Mouse (Mus musculus): ENCODE measurements around the gene Cd300e. TPM values are rescaled to one million over a fixed set of nuclear protein-coding genes. Genes with fewer than 3 reads are reported as not detected.

Gene Cd300e
- polyA plus RNA-seq, 1 experiment from 2014 or later: 1.1 TPM

DNA sequence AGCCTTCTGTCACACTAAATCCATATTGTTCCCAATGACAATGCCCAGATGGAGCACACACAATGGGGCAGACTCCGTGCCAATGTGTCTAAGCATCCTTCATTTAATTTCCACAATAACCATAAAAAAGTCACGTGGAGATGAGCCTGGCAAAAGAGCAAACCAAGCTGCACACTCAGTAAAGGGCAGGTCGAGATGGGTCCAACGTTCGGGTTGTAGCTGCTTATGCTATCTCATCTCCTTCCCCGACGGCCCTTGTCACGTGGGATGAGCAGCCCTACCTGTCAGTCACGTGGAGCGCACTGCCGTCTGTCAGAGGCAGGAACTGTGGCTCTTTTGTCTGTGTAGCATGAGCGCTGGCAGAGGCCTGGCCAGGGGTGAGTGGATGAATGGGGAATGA, 22.6 kb upstream of the Cd300e start:
- no peak for ATAC-seq
- Histone ChIP-seq H3K4me3 (ENCODE audit: low read depth, low read length) (no peak overlapping the region), H3K27me3 (ENCODE audit: insufficient read depth, low read length) (peaks cover 3% of the 10 kb centered on the region; the same call in 1 of the 2 replicates), H3K36me3 (replicated peaks; ENCODE audit: insufficient read depth, low read length) (no peaks in the 10 kb centered on the region), H3K9me3 (ENCODE audit: low read length) (no peaks in the 10 kb centered on the region), H3K4me1 (ENCODE audit: insufficient read depth) (no peaks in the 10 kb centered on the region), H3K4me2 (ENCODE audit: low read depth, low read length) (no peak overlapping the region), H3K9ac (replicated peaks) (no peak overlapping the region), H3K27ac (ENCODE audit: low read depth) (no peak overlapping the region)
- 43% methylated on average over 12 of the region's 12 CpGs for WGBS (ENCODE audit: insufficient replicate concordance)
- TF ChIP-seq EP300 (IDR thresholded peaks at IDR 0.05; ENCODE audit: low read depth) (no peak), CTCF (IDR thresholded peaks at IDR 0.05; ENCODE audit: low read depth) (no peak)
- no peak for DNase-seq

DNA sequence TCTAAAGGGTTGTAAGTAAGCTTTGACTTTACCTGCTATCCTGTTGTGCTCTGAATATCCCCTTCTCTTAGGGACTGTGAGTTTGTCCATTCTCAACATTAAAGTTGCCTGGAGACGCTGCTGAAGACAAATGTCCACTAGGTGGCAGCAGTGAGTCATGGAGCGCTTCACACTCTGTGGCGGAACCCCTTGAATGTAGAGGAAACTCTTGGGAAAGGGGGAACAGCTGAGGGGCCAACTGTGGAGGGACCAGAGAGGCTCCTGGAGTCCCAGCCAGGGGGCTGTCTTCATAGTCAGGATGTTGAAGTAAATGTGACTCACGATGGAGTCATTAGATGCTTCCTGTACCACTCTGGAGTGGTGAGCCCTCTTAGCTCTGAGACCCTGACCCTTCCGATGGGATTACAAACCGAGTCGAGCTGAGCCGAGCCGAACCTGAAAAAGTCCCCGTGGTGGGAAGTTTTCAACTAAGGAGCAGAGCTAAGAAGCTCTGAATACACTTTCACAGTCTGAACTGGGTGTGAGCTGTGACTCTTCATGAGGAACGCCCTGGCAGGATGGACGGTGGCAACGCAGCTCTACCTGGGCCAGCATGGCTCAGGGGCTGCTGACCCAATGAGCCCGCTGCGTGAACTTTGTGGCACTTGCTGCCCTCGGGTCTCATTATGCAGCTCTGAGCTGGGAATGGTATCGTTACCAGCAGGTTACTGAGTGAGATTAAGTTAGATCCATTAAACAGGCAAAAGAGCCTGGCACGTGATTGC, 21.6 kb upstream of the Cd300e start:
- DNase-seq (peak; percentile 79), ATAC-seq (no peak)
- WGBS (ENCODE audit: insufficient replicate concordance): 33% methylated on average over 18 of the region's 18 CpGs
- Histone ChIP-seq H3K4me2 (ENCODE audit: low read depth, low read length) (no peak overlapping the region), H3K36me3 (replicated peaks; ENCODE audit: insufficient read depth, low read length) (no peaks in the 10 kb centered on the region), H3K4me3 (ENCODE audit: low read depth, low read length) (no peak overlapping the region), H3K27me3 (ENCODE audit: insufficient read depth, low read length) (peaks cover 3% of the 10 kb centered on the region; the same call in 1 of the 2 replicates), H3K27ac (ENCODE audit: low read depth) (no peak overlapping the region), H3K4me1 (ENCODE audit: insufficient read depth) (0 out of 2 replicates have a peak, but pooled peaks cover 1% of the 10 kb centered on the region), H3K9ac (replicated peaks) (no peak overlapping the region), H3K9me3 (ENCODE audit: low read length) (no peaks in the 10 kb centered on the region)
- TF ChIP-seq CTCF (IDR thresholded peaks at IDR 0.05; ENCODE audit: low read depth) (peak; percentile 97), EP300 (IDR thresholded peaks at IDR 0.05; ENCODE audit: low read depth) (no peak)

DNA sequence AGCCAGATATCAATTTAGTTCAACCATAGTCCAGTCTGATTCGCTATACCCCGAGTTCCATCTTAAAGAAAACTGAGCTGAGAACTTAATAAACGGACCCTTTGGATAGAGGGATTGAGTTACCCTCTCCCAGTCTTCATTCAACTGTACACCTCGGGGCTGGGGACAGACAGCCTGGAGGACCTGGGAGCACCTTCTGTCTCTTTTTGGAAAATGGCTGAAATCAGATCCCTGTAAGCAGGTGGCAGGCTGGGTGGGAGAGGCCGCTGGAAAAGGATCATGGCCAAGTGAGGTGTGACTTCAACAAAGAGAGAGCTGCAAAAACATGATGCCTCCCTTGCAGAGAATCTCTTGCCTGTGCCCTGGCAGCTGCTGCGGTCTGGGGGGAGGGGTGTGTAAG, 20.2 kb upstream of the Cd300e start:
- Histone ChIP-seq H3K27me3 (ENCODE audit: insufficient read depth, low read length) (peaks cover 3% of the 10 kb centered on the region; the same call in 1 of the 2 replicates), H3K4me1 (ENCODE audit: insufficient read depth) (0 out of 2 replicates have a peak, but pooled peaks cover 3% of the 10 kb centered on the region), H3K36me3 (replicated peaks; ENCODE audit: insufficient read depth, low read length) (no peaks in the 10 kb centered on the region), H3K4me2 (ENCODE audit: low read depth, low read length) (no peak overlapping the region), H3K27ac (ENCODE audit: low read depth) (no peak overlapping the region), H3K9ac (replicated peaks) (no peak overlapping the region), H3K4me3 (ENCODE audit: low read depth, low read length) (no peak overlapping the region), H3K9me3 (ENCODE audit: low read length) (no peaks in the 10 kb centered on the region)
- TF ChIP-seq CTCF (IDR thresholded peaks at IDR 0.05; ENCODE audit: low read depth) (no peak), EP300 (IDR thresholded peaks at IDR 0.05; ENCODE audit: low read depth) (no peak)
- no peak for ATAC-seq
- 64% methylated on average over 6 of the region's 6 CpGs for WGBS (ENCODE audit: insufficient replicate concordance)
- no peak for DNase-seq

DNA sequence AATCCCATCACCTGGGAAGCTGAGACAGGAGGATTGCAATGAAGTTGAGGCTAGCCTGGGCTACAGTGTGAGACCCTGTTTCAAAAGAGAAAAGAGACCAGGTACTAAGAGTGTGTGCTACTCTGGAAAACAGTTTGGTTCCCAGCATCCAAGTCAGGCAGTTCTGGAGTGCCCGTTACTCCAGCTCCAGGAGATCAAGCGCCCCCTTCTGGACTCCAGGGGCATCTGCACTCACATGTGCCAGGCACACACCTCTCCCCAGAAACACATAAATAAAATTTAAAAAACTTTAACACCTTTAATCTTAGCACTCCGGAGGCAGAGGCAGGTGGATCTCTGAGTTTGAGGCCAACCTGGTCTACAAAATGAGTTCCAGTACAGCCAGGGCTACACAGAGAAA, 19.4 kb upstream of the Cd300e start:
- Histone ChIP-seq H3K9me3 (ENCODE audit: low read length) (no peaks in the 10 kb centered on the region), H3K9ac (replicated peaks) (no peak overlapping the region), H3K36me3 (replicated peaks; ENCODE audit: insufficient read depth, low read length) (no peaks in the 10 kb centered on the region), H3K4me2 (ENCODE audit: low read depth, low read length) (no peak overlapping the region), H3K4me1 (ENCODE audit: insufficient read depth) (0 out of 2 replicates have a peak, but pooled peaks cover 3% of the 10 kb centered on the region), H3K27ac (ENCODE audit: low read depth) (no peak overlapping the region), H3K27me3 (ENCODE audit: insufficient read depth, low read length) (peaks cover 3% of the 10 kb centered on the region; the same call in 1 of the 2 replicates), H3K4me3 (ENCODE audit: low read depth, low read length) (no peak overlapping the region)
- 56% methylated on average over 3 of the region's 3 CpGs for WGBS (ENCODE audit: insufficient replicate concordance)
- ATAC-seq (no peak), DNase-seq (no peak)
- no peak for TF ChIP-seq EP300 (IDR thresholded peaks at IDR 0.05; ENCODE audit: low read depth)
- TF ChIP-seq CTCF (IDR thresholded peaks at IDR 0.05; ENCODE audit: low read depth): no peak

DNA sequence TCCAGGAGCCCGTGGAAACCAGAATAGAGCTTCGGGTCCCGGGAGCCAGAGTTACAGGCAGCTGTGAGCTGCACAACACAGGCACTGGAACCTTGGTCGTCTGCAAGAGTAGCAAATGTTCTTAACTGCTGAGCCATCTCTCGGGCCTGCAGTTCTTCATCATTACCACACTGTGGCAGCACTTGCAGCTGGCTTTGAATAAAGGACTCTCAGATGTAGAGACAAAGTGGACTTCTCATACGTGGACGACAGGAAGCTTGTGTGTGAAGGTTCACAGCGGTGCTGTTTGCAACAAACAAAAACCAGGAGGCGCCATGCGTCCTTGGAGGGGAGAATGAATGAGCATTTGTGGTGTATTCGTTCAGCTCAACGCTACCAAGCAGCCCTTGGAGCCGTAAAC, 18.9 kb upstream of the Cd300e start:
- H3K4me2 ChIP-seq (ENCODE audit: low read depth, low read length): no peak overlapping the region
- ATAC-seq (no peak), DNase-seq (peak; percentile 44)
- H3K27me3 ChIP-seq (ENCODE audit: insufficient read depth, low read length): peaks cover 3% of the 10 kb centered on the region; the same call in 1 of the 2 replicates
- no peak overlapping the region for H3K27ac ChIP-seq (ENCODE audit: low read depth)
- WGBS (ENCODE audit: insufficient replicate concordance): 23% methylated on average over 13 of the region's 13 CpGs
- no peaks in the 10 kb centered on the region for H3K9me3 ChIP-seq (ENCODE audit: low read length)
- no peak overlapping the region for H3K9ac ChIP-seq (replicated peaks)
- TF ChIP-seq CTCF (IDR thresholded peaks at IDR 0.05; ENCODE audit: low read depth) (peak; percentile 85), EP300 (IDR thresholded peaks at IDR 0.05; ENCODE audit: low read depth) (no peak)
- 0 out of 2 replicates have a peak, but pooled peaks cover 3% of the 10 kb centered on the region for H3K4me1 ChIP-seq (ENCODE audit: insufficient read depth)
- H3K4me3 ChIP-seq (ENCODE audit: low read depth, low read length): no peak overlapping the region
- no peaks in the 10 kb centered on the region for H3K36me3 ChIP-seq (replicated peaks; ENCODE audit: insufficient read depth, low read length)

DNA sequence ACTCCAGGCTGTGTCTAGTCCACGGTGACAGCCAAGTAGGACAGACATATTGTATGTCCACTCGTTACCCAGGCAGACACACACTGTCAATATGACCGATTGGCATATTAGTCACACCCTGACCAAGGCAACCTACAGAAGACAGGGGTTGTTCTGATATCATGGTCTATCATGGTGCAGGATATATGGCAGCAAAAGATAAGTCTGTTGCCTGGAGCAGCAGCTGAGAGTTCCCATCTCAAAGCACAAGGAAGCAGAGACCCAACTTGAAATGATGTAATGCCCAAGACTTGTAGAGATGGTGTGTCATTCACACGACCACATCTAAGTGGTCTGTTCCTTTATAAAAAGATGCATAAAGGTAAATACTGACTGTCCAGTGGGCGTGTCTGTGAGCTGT, 16.7 kb upstream of the Cd300e start:
- peaks cover 12% of the 10 kb centered on the region for H3K4me1 ChIP-seq (ENCODE audit: insufficient read depth)
- TF ChIP-seq CTCF (IDR thresholded peaks at IDR 0.05; ENCODE audit: low read depth) (no peak), EP300 (IDR thresholded peaks at IDR 0.05; ENCODE audit: low read depth) (no peak)
- no peaks in the 10 kb centered on the region for H3K27me3 ChIP-seq (ENCODE audit: insufficient read depth, low read length)
- H3K9me3 ChIP-seq (ENCODE audit: low read length): no peaks in the 10 kb centered on the region
- H3K9ac ChIP-seq (replicated peaks): no peak overlapping the region
- DNase-seq: no peak
- no peak overlapping the region for H3K4me2 ChIP-seq (ENCODE audit: low read depth, low read length)
- no peak overlapping the region for H3K4me3 ChIP-seq (ENCODE audit: low read depth, low read length)
- H3K27ac ChIP-seq (ENCODE audit: low read depth): no peak overlapping the region
- ATAC-seq: no peak; the same call in 1 of the 2 replicates
- no peaks in the 10 kb centered on the region for H3K36me3 ChIP-seq (replicated peaks; ENCODE audit: insufficient read depth, low read length)
- 56% methylated on average over 5 of the region's 5 CpGs for WGBS (ENCODE audit: insufficient replicate concordance)

Data from liver, postnatal 0 days (tissue).